Mouse (Mus musculus): ENCODE results near the gene 1700003H04Rik. TPM values are rescaled to one million over a fixed set of nuclear protein-coding genes. Genes with fewer than 3 reads are reported as not detected.

The 1700003H04Rik gene
- total RNA-seq (2017) = not detected in 3 replicates

GRCm38 (mm10) chr3:124581001-124581400 is at the start of gene 1700003H04Rik:
Gene 1700003H04Rik, minus strand, starts transcription at chr3:124581101.
- ATAC-seq (replicated peaks; ENCODE audit: insufficient number of reproducible peaks, low FRiP score, low TSS enrichment, poor library complexity, severe bottlenecking) = no peak

GRCm38 (mm10) chr3:124623031-124623430 is 42.1 kb upstream of the 1700003H04Rik start:
- no peak for ATAC-seq (replicated peaks; ENCODE audit: insufficient number of reproducible peaks, low FRiP score, low TSS enrichment, poor library complexity, severe bottlenecking)

DNA sequence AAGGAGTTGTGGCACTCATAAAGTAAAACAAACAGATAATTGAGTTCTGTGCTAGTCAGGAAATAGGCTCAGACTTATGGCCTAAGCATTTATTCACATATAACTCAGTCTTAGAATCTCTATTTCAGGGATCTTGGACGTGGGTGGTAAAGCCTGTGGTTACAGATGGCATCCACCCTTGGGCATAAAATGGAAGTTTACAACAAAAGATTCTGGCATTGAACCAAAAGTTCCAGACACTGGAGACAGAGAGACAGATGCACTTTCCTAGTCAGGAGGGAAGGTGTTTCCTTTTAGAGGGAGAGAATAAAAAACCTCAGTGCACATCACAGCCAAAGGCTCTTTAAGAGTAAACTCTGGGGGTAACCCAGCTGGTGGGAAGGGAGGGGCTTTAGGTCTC is 32.4 kb upstream of the 1700003H04Rik start:
- no peak for ATAC-seq (replicated peaks; ENCODE audit: insufficient number of reproducible peaks, low FRiP score, low TSS enrichment, poor library complexity, severe bottlenecking)

DNA sequence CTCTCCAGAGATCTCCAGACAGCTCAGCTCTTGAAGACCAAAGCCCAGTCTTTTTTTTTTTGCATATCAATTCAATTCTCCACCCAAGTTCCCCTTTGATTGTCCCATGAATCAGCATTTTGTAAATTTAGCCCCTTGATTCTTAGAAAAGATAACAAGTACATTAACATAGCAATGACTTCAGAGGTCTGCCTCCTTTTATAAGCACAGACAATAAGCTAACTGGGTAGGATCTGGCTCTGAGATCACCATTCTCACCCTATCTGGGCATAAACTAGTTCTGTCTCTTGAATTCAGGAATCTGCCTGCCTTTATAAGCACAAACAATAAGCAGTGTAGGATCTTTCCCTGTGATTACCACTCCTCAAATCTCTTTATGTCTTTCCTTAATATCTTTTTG is 29.1 kb upstream of the 1700003H04Rik start:
- ATAC-seq (replicated peaks; ENCODE audit: insufficient number of reproducible peaks, low FRiP score, low TSS enrichment, poor library complexity, severe bottlenecking) = no peak

GRCm38 (mm10) chr3:124606021-124606517 is 25.2 kb upstream of the 1700003H04Rik start:
- ATAC-seq (replicated peaks; ENCODE audit: insufficient number of reproducible peaks, low FRiP score, low TSS enrichment, poor library complexity, severe bottlenecking) = no peak

GRCm38 (mm10) chr3:124605518-124605917 is 24.6 kb upstream of the 1700003H04Rik start:
- no peak for ATAC-seq (replicated peaks; ENCODE audit: insufficient number of reproducible peaks, low FRiP score, low TSS enrichment, poor library complexity, severe bottlenecking)

DNA sequence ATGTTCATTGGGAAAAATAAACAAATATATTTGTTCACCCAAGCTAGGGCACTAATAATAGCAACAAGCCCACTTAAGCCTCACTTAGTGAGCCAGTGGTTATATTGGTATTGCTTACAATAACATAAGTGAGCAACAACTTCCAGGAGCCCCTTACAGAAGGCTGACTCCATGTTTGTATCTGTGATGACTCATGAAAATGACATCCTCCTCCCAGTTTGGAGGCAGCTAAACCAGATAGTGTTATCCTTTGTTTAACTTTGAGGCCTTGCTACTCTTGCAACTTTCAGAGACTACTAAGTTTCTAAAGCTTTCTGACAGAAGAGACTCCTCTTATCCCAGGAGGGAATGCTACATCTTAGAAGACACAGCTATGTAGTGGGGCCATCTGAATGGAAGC is 16.9 kb upstream of the 1700003H04Rik start:
- no peak for ATAC-seq (replicated peaks; ENCODE audit: insufficient number of reproducible peaks, low FRiP score, low TSS enrichment, poor library complexity, severe bottlenecking)

- no peak for ATAC-seq (replicated peaks; ENCODE audit: insufficient number of reproducible peaks, low FRiP score, low TSS enrichment, poor library complexity, severe bottlenecking)
Observed at GRCm38 (mm10) chr3:124587534-124587933, 6.6 kb upstream of the 1700003H04Rik start.

DNA sequence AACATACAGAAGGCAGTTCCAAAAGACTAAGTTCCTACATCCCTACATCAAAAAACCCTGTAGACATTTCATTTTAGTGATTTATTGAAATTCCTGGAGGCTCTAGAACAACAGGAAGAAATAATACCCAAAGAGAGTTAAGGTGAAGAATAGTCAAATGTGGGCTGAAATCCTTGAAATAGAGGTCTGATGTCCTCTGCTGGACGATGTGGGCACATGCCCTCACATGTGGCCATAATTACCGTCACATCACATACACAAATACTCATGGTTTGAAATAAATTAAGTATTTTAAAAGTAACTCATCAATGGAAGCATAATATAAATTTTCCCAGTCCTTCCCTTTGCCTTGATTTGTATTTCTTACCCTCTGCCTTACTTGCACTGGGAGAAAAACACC is 4.9 kb upstream of the 1700003H04Rik start:
- ATAC-seq (replicated peaks; ENCODE audit: insufficient number of reproducible peaks, low FRiP score, low TSS enrichment, poor library complexity, severe bottlenecking) = no peak

- no peak for ATAC-seq (replicated peaks; ENCODE audit: insufficient number of reproducible peaks, low FRiP score, low TSS enrichment, poor library complexity, severe bottlenecking)
Observed at GRCm38 (mm10) chr3:124557317-124557716, 23.6 kb downstream of the 1700003H04Rik start.

DNA sequence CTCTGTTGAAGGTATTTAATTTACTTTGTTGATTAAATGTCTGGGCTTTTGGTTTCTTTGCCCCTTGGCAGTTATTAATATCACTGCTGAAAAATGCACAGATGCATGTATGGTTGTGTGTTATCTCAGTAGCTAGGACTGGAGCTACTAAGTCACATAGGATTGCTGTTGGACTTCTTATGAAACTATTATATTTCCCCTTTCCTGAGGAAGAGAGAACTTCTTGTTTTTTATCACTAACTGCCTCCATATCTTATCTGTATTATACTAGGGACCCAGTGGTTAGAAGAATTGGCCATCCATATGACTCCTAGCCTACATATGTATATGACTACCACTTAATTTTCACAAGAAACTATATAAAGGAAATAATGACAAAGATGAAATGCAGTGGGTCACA is 24.9 kb downstream of the 1700003H04Rik start:
- ATAC-seq (replicated peaks; ENCODE audit: insufficient number of reproducible peaks, low FRiP score, low TSS enrichment, poor library complexity, severe bottlenecking) = no peak

- ATAC-seq (replicated peaks; ENCODE audit: insufficient number of reproducible peaks, low FRiP score, low TSS enrichment, poor library complexity, severe bottlenecking) = no peak
Observed at GRCm38 (mm10) chr3:124555092-124555491, 25.8 kb downstream of the 1700003H04Rik start.

DNA sequence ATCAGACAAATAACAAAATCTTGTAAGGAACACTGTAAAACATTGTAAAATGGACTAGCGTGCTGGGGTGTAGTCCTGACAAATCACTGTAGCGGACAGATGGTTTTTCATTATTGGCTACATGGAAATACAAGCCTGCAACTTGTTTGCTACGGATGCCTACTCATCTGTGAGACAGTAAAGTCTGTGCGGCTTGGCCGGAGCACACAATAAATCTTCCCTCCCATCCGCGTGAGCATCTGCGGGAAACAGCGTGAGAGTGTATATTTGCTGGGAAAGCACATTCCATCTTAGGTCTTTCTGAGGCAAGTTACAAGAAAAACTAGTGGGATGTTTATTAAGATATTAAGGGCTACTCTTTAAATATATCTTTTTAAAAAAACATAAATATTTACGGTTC is 32.0 kb downstream of the 1700003H04Rik start:
- ATAC-seq (replicated peaks; ENCODE audit: insufficient number of reproducible peaks, low FRiP score, low TSS enrichment, poor library complexity, severe bottlenecking) = no peak

GRCm38 (mm10) chr3:124538260-124538659 is 42.6 kb downstream of the 1700003H04Rik start:
- ATAC-seq (replicated peaks; ENCODE audit: insufficient number of reproducible peaks, low FRiP score, low TSS enrichment, poor library complexity, severe bottlenecking) = no peak

- ATAC-seq (replicated peaks; ENCODE audit: insufficient number of reproducible peaks, low FRiP score, low TSS enrichment, poor library complexity, severe bottlenecking) = no peak
Observed at GRCm38 (mm10) chr3:124536602-124537001, 44.3 kb downstream of the 1700003H04Rik start.

DNA sequence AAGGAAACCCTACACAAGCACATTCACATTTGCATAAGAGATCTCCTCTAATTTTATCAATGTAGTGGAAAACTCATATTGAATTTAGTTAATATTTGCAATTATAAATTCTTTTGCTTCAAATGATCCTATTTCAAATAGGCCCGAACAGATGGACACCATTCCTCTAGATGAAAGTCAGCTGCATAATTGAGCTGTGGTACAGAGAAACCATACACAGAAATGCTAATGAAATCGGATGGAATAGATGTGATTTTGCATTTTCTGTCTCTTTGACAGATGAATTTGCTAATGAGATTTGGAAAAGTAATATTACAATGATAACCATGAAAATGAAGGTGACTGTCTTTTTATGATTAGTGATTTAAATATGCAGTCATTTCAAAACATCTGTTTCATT is 62.1 kb downstream of the 1700003H04Rik start:
- ATAC-seq (replicated peaks; ENCODE audit: insufficient number of reproducible peaks, low FRiP score, low TSS enrichment, poor library complexity, severe bottlenecking) = no peak

Other genes starting within 250 kb of the 1700003H04Rik start
- gene 1700006A11Rik, start 155.1 kb downstream of the 1700003H04Rik start, total RNA-seq (2017) = not detected in 3 replicates

Measured in monocyte, adult 5-6 weeks (primary cell).